Mouse (Mus musculus): ENCODE measurements around the gene Epb41l4b.

DNA sequence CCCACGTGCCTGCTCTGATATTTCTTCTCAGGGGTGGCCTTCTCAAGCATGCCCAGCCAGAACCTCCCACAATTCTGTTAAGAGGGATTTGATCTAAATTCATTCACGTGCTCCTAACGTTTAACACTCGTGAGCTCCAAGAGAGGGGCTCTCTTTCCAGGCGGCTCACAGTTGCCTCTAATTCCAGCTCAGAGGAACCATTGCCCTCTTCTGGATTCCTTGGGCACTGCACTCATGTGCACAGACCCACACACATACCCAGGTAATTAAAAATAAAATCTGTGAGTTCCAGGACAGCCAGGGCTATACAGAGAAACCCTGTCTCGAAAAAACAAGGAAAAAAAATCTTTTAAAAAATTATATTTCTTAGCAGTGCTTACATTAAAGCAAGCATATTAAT, 101.6 kb downstream of the Epb41l4b start:
- TF ChIP-seq POLR2A (IDR thresholded peaks at IDR 0.05; ENCODE audit: borderline replicate concordance, control insufficient read depth, low read depth, low read length) (no peak), CTCF (IDR thresholded peaks at IDR 0.05; ENCODE audit: control insufficient read depth, insufficient read depth, low read length) (no peak)

All from bone marrow, adult 2 months (tissue).